Mouse (Mus musculus) embryonic facial prominence, embryonic 11.5 days (tissue): ENCODE data around the gene Hnrnph3. TPM values are rescaled to one million over a fixed set of nuclear protein-coding genes. Genes with fewer than 3 reads are reported as not detected.
A peak's percentile ranks its signal among the peaks of the same experiment; 100 is the strongest.
"Not testable (repeated sequence)": the region's sequence is repeated elsewhere in the genome, so short reads cannot be mapped to it uniquely, and the experiment has no call there.

Experiments
- ATAC-seq: fragments of 200-750 bp; cut with Nextera tagmentation; replicated peaks from 2 replicates; pipeline ENCODE4 v1.8.0; 2017; ENCODE audit warnings: low read depth; ENCODE audit not compliant: insufficient number of reproducible peaks, low FRiP score, low TSS enrichment
- DNase-seq: peaks from one replicate; pipeline ENCODE4 v3.0.0-alpha.2; 2015; ENCODE audit warnings: low spot score
- H3K27ac ChIP-seq: fragments of 300-500 bp; sonication (generic); replicated peaks from 2 replicates; pipeline ENCODE4 v1.5.1; 2014; ENCODE audit warnings: mild to moderate bottlenecking, low read depth, low read length, control low read depth
- H3K27me3 ChIP-seq: fragments of 300-500 bp; sonication (generic); 2 replicates; pipeline ENCODE4 v1.6.1; 2014; ENCODE audit warnings: mild to moderate bottlenecking, low read length, moderate library complexity, mixed read lengths; ENCODE audit not compliant: control insufficient read depth, insufficient read depth
- H3K36me3 ChIP-seq: fragments of 300-500 bp; sonication (generic); replicated peaks from 2 replicates; pipeline ENCODE4 v1.6.1; 2014; ENCODE audit warnings: low read depth, mild to moderate bottlenecking, low read length, moderate library complexity, mixed read lengths; ENCODE audit not compliant: control insufficient read depth, insufficient read depth
- H3K4me1 ChIP-seq: fragments of 300-500 bp; sonication (generic); 2 replicates; pipeline ENCODE4 v1.6.1; 2014; ENCODE audit warnings: low read length, mixed read lengths; ENCODE audit not compliant: control insufficient read depth, insufficient read depth
- H3K4me2 ChIP-seq: fragments of 300-500 bp; sonication (generic); 2 replicates; pipeline ENCODE4 v1.6.1; 2014; ENCODE audit warnings: low read depth, mild to moderate bottlenecking, control low read depth, low read length, moderate library complexity
- H3K4me3 ChIP-seq: fragments of 300-500 bp; sonication (generic); 2 replicates; pipeline ENCODE4 v1.5.1; 2014; ENCODE audit warnings: low read depth, low read length, control low read depth
- H3K9ac ChIP-seq: fragments of 300-500 bp; sonication (generic); replicated peaks from 2 replicates; pipeline ENCODE4 v1.6.1; 2014; ENCODE audit warnings: mild to moderate bottlenecking, control low read depth, low read length
- H3K9me3 ChIP-seq: fragments of 300-500 bp; sonication (generic); replicated peaks from 2 replicates; pipeline ENCODE4 v1.6.1; 2016; ENCODE audit warnings: mild to moderate bottlenecking, low read length, inconsistent platforms, mixed read lengths; ENCODE audit not compliant: control insufficient read depth
- WGBS: fragments of 180-500 bp; shearing (Covaris S2); extraction: QIAGEN DNeasy Blood & Tissue Kit; methylation state at CpG from one replicate; pipeline ENCODE4 v1.1.7; 2014; 5-methylcytosine and 5-hydroxymethylcytosine counted together
- polyA plus RNA-seq: library from polyadenylated mRNA; unstranded; fragments of >200 nt; fragmentation: Nextera tagmentation; extraction: Ambion mirVana; gene quantifications from 2 replicates; pipeline ENCODE4 v1.2.1, GENCODE M21; 2014

Hnrnph3 gene
- polyA plus RNA-seq, 1 experiment from 2014 or later = 125 TPM

DNA sequence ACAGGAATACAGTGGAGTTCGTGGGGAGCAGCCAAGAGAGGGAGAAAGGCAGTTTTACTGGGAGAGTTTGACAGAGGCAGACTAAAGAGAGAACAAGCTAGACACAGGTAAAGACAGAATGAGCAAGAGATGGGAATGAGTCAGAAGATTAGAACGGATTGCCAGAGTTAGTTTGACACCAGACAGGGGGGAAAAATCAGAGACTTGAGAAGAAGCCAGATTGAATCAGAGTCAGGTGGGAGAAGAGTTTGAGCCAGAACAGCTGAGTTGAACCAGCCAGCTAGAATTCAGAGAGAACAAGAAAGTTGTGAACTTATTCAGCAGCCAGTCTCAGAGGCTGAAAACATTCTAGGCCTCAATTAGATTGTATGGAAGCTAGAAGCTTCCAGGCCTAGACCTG, 35.8 kb upstream of the Hnrnph3 start, which contains the start of gene Pbld1:
Pbld1 (plus strand) TSS at position 301 of the 400 bp plus-strand sequence.
- Histone ChIP-seq H3K4me1 (no peaks in the 10 kb centered on the region), H3K4me3 (no peak within 1 kb of the TSS), H3K9me3 (no peaks in the 10 kb centered on the region), H3K4me2 (no peak within 1 kb of the TSS), H3K9ac (no peak within 1 kb of the TSS), H3K36me3 (no peaks in the 10 kb centered on the region), H3K27ac (no peak within 1 kb of the TSS), H3K27me3 (no peaks in the 10 kb centered on the region)
- ATAC-seq (no peak), DNase-seq (no peak)
- 83% methylated on average over 2 of the region's 2 CpGs for WGBS

DNA sequence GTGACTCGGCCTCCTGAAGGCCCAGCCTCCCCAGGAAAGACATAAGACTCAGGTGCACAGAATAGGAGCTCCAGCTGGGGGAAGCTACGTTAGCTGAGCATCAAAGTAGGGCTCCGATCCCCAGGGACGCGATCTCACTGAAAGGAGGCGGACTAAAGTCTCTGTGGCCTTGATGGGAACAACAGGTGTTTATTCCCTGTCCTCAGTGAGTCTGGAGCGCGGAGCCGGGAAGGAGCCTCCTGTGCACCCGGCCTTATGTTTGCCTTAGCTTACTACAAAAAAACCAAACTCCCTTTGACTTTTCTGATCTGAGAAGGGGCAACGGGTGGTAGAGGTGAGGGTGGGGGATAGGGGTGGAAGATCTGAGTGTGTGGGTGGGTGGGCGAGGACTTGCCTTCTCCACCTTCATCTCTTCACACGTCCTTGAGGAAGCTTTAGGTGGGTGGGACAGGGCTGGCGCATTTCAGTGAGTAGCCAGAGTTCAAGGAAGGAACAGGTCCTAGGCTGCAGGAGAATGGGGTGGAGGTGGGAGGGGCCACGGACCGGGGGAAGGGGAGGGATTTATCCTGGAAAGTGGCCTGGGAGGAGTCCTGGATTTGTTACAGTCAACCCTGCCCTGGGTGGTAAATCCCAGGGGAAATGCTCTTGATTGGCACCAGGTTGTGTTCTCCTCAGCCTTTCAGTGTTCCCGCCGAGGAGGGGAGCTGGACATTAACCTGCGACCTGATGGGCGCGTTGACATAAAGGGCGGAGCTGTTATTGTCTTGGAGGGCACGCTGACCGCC, 33.1 kb upstream of the Hnrnph3 start:
- Histone ChIP-seq H3K36me3 (no peaks in the 10 kb centered on the region), H3K27me3 (no peaks in the 10 kb centered on the region), H3K9ac (no peak overlapping the region), H3K4me2 (no peak overlapping the region), H3K4me1 (no peaks in the 10 kb centered on the region), H3K9me3 (no peaks in the 10 kb centered on the region), H3K4me3 (no peak overlapping the region), H3K27ac (no peak overlapping the region)
- WGBS = 35% methylated on average over 24 of the region's 24 CpGs
- DNase-seq (peak; percentile 10), ATAC-seq (no peak)

DNA sequence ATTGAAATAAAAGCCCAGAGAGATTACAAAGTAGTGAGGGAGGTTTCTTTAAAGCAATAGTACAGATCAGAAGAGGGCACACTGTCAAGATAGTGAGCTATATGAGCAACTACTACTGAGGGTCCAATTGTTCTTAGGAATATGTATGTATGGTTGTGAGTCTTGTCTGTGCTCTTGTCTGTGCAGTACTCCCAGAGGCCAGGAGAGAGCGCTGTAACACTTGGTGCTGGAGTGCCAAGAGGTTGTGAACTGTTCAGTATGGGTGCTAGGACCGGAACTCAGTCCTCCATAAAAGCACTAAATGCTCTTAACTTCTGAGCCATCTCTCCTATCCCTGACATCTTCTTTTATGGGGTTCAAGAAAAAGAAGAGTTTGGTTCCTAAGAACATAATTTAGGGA, 30.6 kb upstream of the Hnrnph3 start:
- Histone ChIP-seq H3K4me3 (no peak overlapping the region), H3K27me3 (no peaks in the 10 kb centered on the region), H3K4me1 (no peaks in the 10 kb centered on the region), H3K27ac (no peak overlapping the region), H3K36me3 (no peaks in the 10 kb centered on the region), H3K9me3 (no peaks in the 10 kb centered on the region), H3K4me2 (no peak overlapping the region), H3K9ac (no peak overlapping the region)
- 73% methylated on average over 2 of the region's 2 CpGs for WGBS
- no peak for DNase-seq
- no peak for ATAC-seq

DNA sequence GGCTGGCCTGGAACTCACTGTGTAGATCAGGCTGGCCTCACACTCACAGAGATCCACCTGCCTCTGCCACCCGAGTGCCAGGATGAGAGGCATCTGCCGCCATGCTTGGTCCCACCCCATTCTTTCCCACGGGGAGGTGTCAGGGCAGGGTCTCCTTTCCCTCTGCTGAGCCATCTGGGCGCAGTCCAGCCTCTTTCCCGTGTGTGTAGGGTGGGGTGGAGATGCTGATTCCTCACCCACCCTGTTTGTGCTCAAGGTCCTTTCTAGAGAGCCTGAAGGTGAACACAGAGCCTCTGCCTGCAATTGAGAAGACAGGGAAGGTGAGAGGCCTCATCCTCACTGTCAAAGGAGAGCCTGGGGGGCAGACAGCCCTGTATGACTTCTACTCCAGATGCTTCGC, 30.1 kb upstream of the Hnrnph3 start:
- not testable (repeated sequence) for ATAC-seq
- 81% methylated on average over 6 of the region's 6 CpGs for WGBS

DNA sequence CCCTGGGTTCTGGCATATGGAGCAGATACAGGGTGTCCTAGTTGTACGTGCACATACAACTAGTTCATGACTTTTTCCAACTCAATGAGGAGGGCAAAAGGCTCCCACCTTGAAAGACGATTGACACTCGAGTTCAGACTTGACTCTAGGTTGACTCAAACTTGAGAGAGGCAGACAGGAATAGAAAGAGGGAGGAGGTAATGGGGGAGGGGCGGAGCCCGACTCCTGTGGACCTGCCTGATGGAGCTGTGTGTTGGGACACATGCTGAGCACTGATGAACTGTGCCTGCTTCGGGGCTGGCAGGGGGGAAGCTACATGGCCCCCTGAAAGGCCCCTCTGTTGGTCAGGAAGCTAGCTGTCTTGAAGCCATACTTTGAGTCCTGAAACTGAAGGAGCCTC, 29.0 kb upstream of the Hnrnph3 start:
- DNase-seq (no peak), ATAC-seq (no peak)
- Histone ChIP-seq H3K4me2 (no peak overlapping the region), H3K9me3 (no peaks in the 10 kb centered on the region), H3K4me1 (no peaks in the 10 kb centered on the region), H3K4me3 (no peak overlapping the region), H3K9ac (no peak overlapping the region), H3K27me3 (no peaks in the 10 kb centered on the region), H3K27ac (no peak overlapping the region), H3K36me3 (no peaks in the 10 kb centered on the region)
- 57% methylated on average over 6 of the region's 6 CpGs for WGBS

More for the DNA sequence above, 30.1 kb upstream of the Hnrnph3 start:
- H3K27me3 ChIP-seq, H3K4me3 ChIP-seq, H3K27ac ChIP-seq, H3K9ac ChIP-seq, H3K4me1 ChIP-seq, DNase-seq, H3K4me2 ChIP-seq, H3K36me3 ChIP-seq, H3K9me3 ChIP-seq: not testable (repeated sequence)

- WGBS = 71% methylated on average over 6 of the region's 6 CpGs
- ATAC-seq = no peak
- H3K4me1 ChIP-seq = no peaks in the 10 kb centered on the region
- H3K27me3 ChIP-seq = no peaks in the 10 kb centered on the region
- no peak overlapping the region for H3K4me3 ChIP-seq
- no peaks in the 10 kb centered on the region for H3K9me3 ChIP-seq
- no peak overlapping the region for H3K27ac ChIP-seq
- DNase-seq = no peak
- no peak overlapping the region for H3K9ac ChIP-seq
- no peak overlapping the region for H3K4me2 ChIP-seq
- no peaks in the 10 kb centered on the region for H3K36me3 ChIP-seq
These were observed 28.0 kb upstream of the Hnrnph3 start for GRCm38 (mm10) chr10:63052011-63052410.

DNA sequence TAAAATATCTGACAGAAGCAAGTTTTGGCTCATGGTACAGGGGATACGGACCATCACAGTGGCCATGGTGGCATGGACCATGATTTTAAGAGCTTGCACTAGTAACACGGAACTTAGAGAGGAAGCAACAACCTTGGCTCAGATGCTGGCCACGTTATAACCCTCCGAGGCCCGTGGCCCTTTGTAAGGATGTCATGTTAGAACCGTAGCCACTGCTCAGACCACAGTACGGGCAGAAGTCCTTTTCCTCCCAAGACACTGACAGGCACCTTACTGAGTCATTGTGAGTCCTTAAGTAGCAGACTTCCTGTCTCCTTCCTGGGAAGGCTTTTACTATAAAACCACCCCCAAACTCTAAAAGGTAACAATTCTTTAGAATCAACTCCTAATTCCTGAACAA, 27.2 kb upstream of the Hnrnph3 start:
- H3K4me3 ChIP-seq = no peak overlapping the region
- no peaks in the 10 kb centered on the region for H3K9me3 ChIP-seq
- no peak overlapping the region for H3K27ac ChIP-seq
- H3K27me3 ChIP-seq = no peaks in the 10 kb centered on the region
- 67% methylated on average over 7 of the region's 7 CpGs for WGBS
- no peak for ATAC-seq
- no peaks in the 10 kb centered on the region for H3K36me3 ChIP-seq
- no peaks in the 10 kb centered on the region for H3K4me1 ChIP-seq
- DNase-seq = no peak
- H3K9ac ChIP-seq = no peak overlapping the region
- H3K4me2 ChIP-seq = no peak overlapping the region

GRCm38 (mm10) chr10:63049106-63049505, 25.1 kb upstream of the Hnrnph3 start:
- Histone ChIP-seq H3K27me3 (no peaks in the 10 kb centered on the region), H3K4me1 (no peaks in the 10 kb centered on the region), H3K9me3 (no peaks in the 10 kb centered on the region), H3K4me3 (no peak overlapping the region), H3K27ac (no peak overlapping the region), H3K36me3 (no peaks in the 10 kb centered on the region), H3K9ac (no peak overlapping the region), H3K4me2 (no peak overlapping the region)
- 74% methylated on average over 2 of the region's 2 CpGs for WGBS
- ATAC-seq (no peak), DNase-seq (no peak)
